Mouse (Mus musculus): ENCODE data around the gene Foxn3. TPM values are rescaled to one million over a fixed set of nuclear protein-coding genes. Genes with fewer than 3 reads are reported as not detected.

Foxn3 gene
- polyA plus RNA-seq, 1 experiment from 2014 or later = 90.2 TPM

GRCm38 (mm10) chr12:99473406-99474133, 89.8 kb downstream of the Foxn3 start:
- WGBS = 79% methylated on average over 10 of the region's 10 CpGs

GRCm38 (mm10) chr12:99471431-99471830, 92.0 kb downstream of the Foxn3 start:
- Histone ChIP-seq H3K4me3 (no peak overlapping the region), H3K36me3 (no peaks in the 10 kb centered on the region), H3K4me2 (replicated peaks) (no peak overlapping the region), H3K27me3 (no peaks in the 10 kb centered on the region), H3K9ac (no peak overlapping the region), H3K9me3 (replicated peaks) (peaks cover 5% of the 10 kb centered on the region; the same call in 1 of the 2 replicates), H3K4me1 (peaks cover 37% of the 10 kb centered on the region), H3K27ac (peak overlapping the region; percentile 23; the same call in 1 of the 2 replicates)
- 80% methylated on average over 7 of the region's 7 CpGs for WGBS
- ATAC-seq (ENCODE audit: low FRiP score) = no peak

More at GRCm38 (mm10) chr12:99473406-99474133, 89.8 kb downstream of the Foxn3 start:
- no peaks in the 10 kb centered on the region for H3K27me3 ChIP-seq
- no peaks in the 10 kb centered on the region for H3K36me3 ChIP-seq
- no peak overlapping the region for H3K4me3 ChIP-seq
- 0 out of 2 replicates have a peak, but pooled peaks have one; percentile 22 for ATAC-seq (ENCODE audit: low FRiP score)
- H3K9me3 ChIP-seq (replicated peaks) = peaks cover 5% of the 10 kb centered on the region; the same call in 1 of the 2 replicates
- no peak overlapping the region for H3K9ac ChIP-seq
- H3K4me1 ChIP-seq = peaks cover 18% of the 10 kb centered on the region
- no peak overlapping the region for H3K4me2 ChIP-seq (replicated peaks)
- no peak overlapping the region for H3K27ac ChIP-seq

GRCm38 (mm10) chr12:99467884-99468311, 95.5 kb downstream of the Foxn3 start:
- H3K36me3 ChIP-seq = no peaks in the 10 kb centered on the region
- WGBS = 44% methylated on average over 15 of the region's 15 CpGs
- H3K9me3 ChIP-seq (replicated peaks) = no peaks in the 10 kb centered on the region
- 0 out of 2 replicates have a peak overlapping the region, but pooled peaks have one; percentile 13 for H3K9ac ChIP-seq
- peaks cover 34% of the 10 kb centered on the region for H3K4me1 ChIP-seq
- no peak overlapping the region for H3K4me3 ChIP-seq
- peak overlapping the region; percentile 56 for H3K27ac ChIP-seq
- H3K4me2 ChIP-seq (replicated peaks) = no peak overlapping the region
- peak; percentile 78 for ATAC-seq (ENCODE audit: low FRiP score)
- no peaks in the 10 kb centered on the region for H3K27me3 ChIP-seq

GRCm38 (mm10) chr12:99467256-99467883, 96.0 kb downstream of the Foxn3 start:
- no peak overlapping the region for H3K9ac ChIP-seq
- H3K27me3 ChIP-seq = no peaks in the 10 kb centered on the region
- no peaks in the 10 kb centered on the region for H3K36me3 ChIP-seq
- peak; percentile 51; the same call in 1 of the 2 replicates for ATAC-seq (ENCODE audit: low FRiP score)
- WGBS = 63% methylated on average over 12 of the region's 12 CpGs
- H3K4me1 ChIP-seq = peaks cover 34% of the 10 kb centered on the region
- peak overlapping the region; percentile 56; the same call in 1 of the 2 replicates for H3K27ac ChIP-seq
- H3K4me3 ChIP-seq = no peak overlapping the region
- H3K9me3 ChIP-seq (replicated peaks) = no peaks in the 10 kb centered on the region
- H3K4me2 ChIP-seq (replicated peaks) = no peak overlapping the region

- WGBS = 51% methylated on average over 5 of the region's 5 CpGs
- ATAC-seq (ENCODE audit: low FRiP score) = no peak
- Histone ChIP-seq H3K4me3 (no peak overlapping the region), H3K27me3 (no peaks in the 10 kb centered on the region), H3K9me3 (replicated peaks) (no peaks in the 10 kb centered on the region), H3K4me1 (peaks cover 30% of the 10 kb centered on the region), H3K9ac (no peak overlapping the region), H3K4me2 (replicated peaks) (no peak overlapping the region), H3K27ac (no peak overlapping the region), H3K36me3 (no peaks in the 10 kb centered on the region)
These were observed 97.0 kb downstream of the Foxn3 start for GRCm38 (mm10) chr12:99466426-99466825.

- H3K4me3 ChIP-seq = no peak overlapping the region
- H3K36me3 ChIP-seq = no peaks in the 10 kb centered on the region
- no peaks in the 10 kb centered on the region for H3K9me3 ChIP-seq (replicated peaks)
- H3K4me2 ChIP-seq (replicated peaks) = no peak overlapping the region
- 89% methylated on average over 5 of the region's 5 CpGs for WGBS
- H3K27ac ChIP-seq = no peak overlapping the region
- ATAC-seq (ENCODE audit: low FRiP score) = no peak
- peaks cover 25% of the 10 kb centered on the region for H3K4me1 ChIP-seq
- H3K9ac ChIP-seq = no peak overlapping the region
- H3K27me3 ChIP-seq = no peaks in the 10 kb centered on the region
These were observed 99.1 kb downstream of the Foxn3 start for GRCm38 (mm10) chr12:99464291-99464690.

GRCm38 (mm10) chr12:99462846-99463245, 100.5 kb downstream of the Foxn3 start:
- H3K4me3 ChIP-seq = no peak overlapping the region
- 83% methylated on average over 1 of the region's 1 CpGs for WGBS
- H3K27ac ChIP-seq = no peak overlapping the region
- H3K36me3 ChIP-seq = no peaks in the 10 kb centered on the region
- no peak for ATAC-seq (ENCODE audit: low FRiP score)
- H3K9ac ChIP-seq = no peak overlapping the region
- H3K4me1 ChIP-seq = peaks cover 26% of the 10 kb centered on the region
- H3K27me3 ChIP-seq = no peaks in the 10 kb centered on the region
- no peak overlapping the region for H3K4me2 ChIP-seq (replicated peaks)
- no peaks in the 10 kb centered on the region for H3K9me3 ChIP-seq (replicated peaks)

- no peaks in the 10 kb centered on the region for H3K9me3 ChIP-seq (replicated peaks)
- H3K4me3 ChIP-seq = no peak overlapping the region
- H3K4me2 ChIP-seq (replicated peaks) = no peak overlapping the region
- peaks cover 26% of the 10 kb centered on the region for H3K4me1 ChIP-seq
- no peaks in the 10 kb centered on the region for H3K36me3 ChIP-seq
- ATAC-seq (ENCODE audit: low FRiP score) = no peak
- H3K9ac ChIP-seq = no peak overlapping the region
- no peaks in the 10 kb centered on the region for H3K27me3 ChIP-seq
- H3K27ac ChIP-seq = no peak overlapping the region
These were observed 101.1 kb downstream of the Foxn3 start for GRCm38 (mm10) chr12:99462302-99462701.

GRCm38 (mm10) chr12:99457521-99458205, 105.7 kb downstream of the Foxn3 start:
- ATAC-seq (ENCODE audit: low FRiP score) = peak; percentile 80
- peak overlapping the region; percentile 11; the same call in 1 of the 2 replicates for H3K4me2 ChIP-seq (replicated peaks)
- H3K9ac ChIP-seq = no peak overlapping the region
- 60% methylated on average over 10 of the region's 10 CpGs for WGBS
- no peak overlapping the region for H3K4me3 ChIP-seq
- H3K9me3 ChIP-seq (replicated peaks) = no peaks in the 10 kb centered on the region
- no peaks in the 10 kb centered on the region; the same call in 1 of the 2 replicates for H3K27me3 ChIP-seq
- 0 out of 2 replicates have a peak overlapping the region, but pooled peaks have one; percentile 42 for H3K27ac ChIP-seq
- H3K36me3 ChIP-seq = no peaks in the 10 kb centered on the region
- H3K4me1 ChIP-seq = peaks cover 35% of the 10 kb centered on the region

- Histone ChIP-seq H3K36me3 (no peaks in the 10 kb centered on the region), H3K4me2 (replicated peaks) (no peak overlapping the region), H3K27me3 (no peaks in the 10 kb centered on the region; the same call in 1 of the 2 replicates), H3K4me1 (peaks cover 35% of the 10 kb centered on the region), H3K4me3 (no peak overlapping the region), H3K9ac (no peak overlapping the region), H3K9me3 (replicated peaks) (no peaks in the 10 kb centered on the region), H3K27ac (no peak overlapping the region)
- no peak for ATAC-seq (ENCODE audit: low FRiP score)
- WGBS = 93% methylated on average over 8 of the region's 8 CpGs
These were observed 107.8 kb downstream of the Foxn3 start for GRCm38 (mm10) chr12:99455580-99455979.

GRCm38 (mm10) chr12:99454394-99454793, 109.0 kb downstream of the Foxn3 start:
- 60% methylated on average over 9 of the region's 9 CpGs for WGBS
- Histone ChIP-seq H3K36me3 (no peaks in the 10 kb centered on the region), H3K4me1 (peaks cover 35% of the 10 kb centered on the region), H3K4me3 (no peak overlapping the region), H3K27ac (no peak overlapping the region), H3K9ac (no peak overlapping the region), H3K27me3 (no peaks in the 10 kb centered on the region; the same call in 1 of the 2 replicates), H3K9me3 (replicated peaks) (no peaks in the 10 kb centered on the region), H3K4me2 (replicated peaks) (no peak overlapping the region)
- ATAC-seq (ENCODE audit: low FRiP score) = no peak

- Histone ChIP-seq H3K9ac (no peak overlapping the region), H3K4me1 (peaks cover 35% of the 10 kb centered on the region), H3K27ac (0 out of 2 replicates have a peak overlapping the region, but pooled peaks have one; percentile 7), H3K36me3 (0 out of 2 replicates have a peak, but pooled peaks cover 4% of the 10 kb centered on the region), H3K27me3 (no peaks in the 10 kb centered on the region; the same call in 1 of the 2 replicates), H3K9me3 (replicated peaks) (no peaks in the 10 kb centered on the region), H3K4me2 (replicated peaks) (no peak overlapping the region), H3K4me3 (no peak overlapping the region)
- 59% methylated on average over 4 of the region's 4 CpGs for WGBS
- no peak for ATAC-seq (ENCODE audit: low FRiP score)
These were observed 109.6 kb downstream of the Foxn3 start for GRCm38 (mm10) chr12:99453797-99454196.

Data from hindbrain, embryonic 12.5 days (tissue).